ENCODE assay signal across 10 mouse cellular contexts in genomic region chr13:78181930-78182558, GRCm38 (mm10). TPM values are rescaled to one million over a fixed set of nuclear protein-coding genes. Genes with fewer than 3 reads are reported as not detected.
DNase-seq lines count a peak whose midpoint lies in the region; ATAC-seq lines count a peak whose summit lies in the region.
"Had no signal": no experiment of that assay in that cellular context is flagged by ENCODE, and none has a peak within 500 bp of the region (broad histone marks: within the 10 kb centered on the region; RNA-seq: fewer than 3 reads in every experiment).

No protein-coding gene starts in this region.

- WGBS in heart, embryonic 13.5 days = 6% methylated on average over 12 of the region's 14 CpGs
- WGBS in forebrain, embryonic 11.5 days = under 1% methylated on average over 14 of the region's 14 CpGs
- under 1% methylated on average over 14 of the region's 14 CpGs for WGBS in midbrain, embryonic 11.5 days

- ATAC-seq in heart, embryonic 13.5 days (ENCODE audit: extremely low read depth, insufficient number of reproducible peaks, low FRiP score, low TSS enrichment) = no peak
- peak; percentile 38 for ATAC-seq in forebrain, embryonic 11.5 days (replicated peaks; ENCODE audit: low FRiP score)
- peak; percentile 23 for ATAC-seq in midbrain, embryonic 11.5 days (ENCODE audit: low FRiP score)

- H3K9ac ChIP-seq in heart, embryonic 13.5 days = no peak overlapping the region
- peak overlapping the region; percentile 75 for H3K9ac ChIP-seq in forebrain, embryonic 11.5 days (ENCODE audit: low read length)
- peak overlapping the region; percentile 71 for H3K9ac ChIP-seq in midbrain, embryonic 11.5 days (ENCODE audit: low read length)
- H3K9ac ChIP-seq: liver, embryonic 13.5 days had no signal

- intact Hi-C loops in left cerebral cortex, postnatal 36 days (cut with DNase I) = loop anchor here (2.0 to 10.0 kb wide), 3 partner anchors 13 to 787 kb away; no protein-coding TSS in a partner anchor

- H3K36me3 ChIP-seq in heart, embryonic 13.5 days = no peaks in the 10 kb centered on the region
- H3K36me3 ChIP-seq in forebrain, embryonic 11.5 days (ENCODE audit: control insufficient read depth, insufficient read depth, low read length) = no peaks in the 10 kb centered on the region
- no peaks in the 10 kb centered on the region for H3K36me3 ChIP-seq in midbrain, embryonic 11.5 days (ENCODE audit: control insufficient read depth, insufficient read depth, low read length)
- H3K36me3 ChIP-seq: liver, embryonic 13.5 days had no signal

- H3K4me1 ChIP-seq in heart, embryonic 13.5 days = peaks cover 19% of the 10 kb centered on the region
- H3K4me1 ChIP-seq in forebrain, embryonic 11.5 days (replicated peaks; ENCODE audit: control insufficient read depth, insufficient read depth, low read length) = peaks cover 7% of the 10 kb centered on the region; the same call in 1 of the 2 replicates
- H3K4me1 ChIP-seq in midbrain, embryonic 11.5 days (ENCODE audit: control insufficient read depth, insufficient read depth, low read length) = peaks cover 26% of the 10 kb centered on the region
- H3K4me1 ChIP-seq: liver, embryonic 13.5 days had no signal

- no peak for DNase-seq in heart, adult 9 months (ENCODE audit: low spot score in 2 of 2)
- DNase-seq in NIH3T3 (ENCODE audit: low read depth) = peak; percentile 41
- DNase-seq in forebrain, embryonic 11.5 days (ENCODE audit: low spot score) = peak; percentile 66
- peak; percentile 94 for DNase-seq in midbrain, embryonic 11.5 days (ENCODE audit: low spot score, missing footprints)
- DNase-seq in left cerebral cortex, adult 18-20 months (ENCODE audit: low spot score in 2 of 2) = no peak
- no peak for DNase-seq in adrenal gland, postnatal 10 days
- no peak for DNase-seq in left cerebral cortex, postnatal 36 days (ENCODE audit: low spot score in 2 of 2)
- DNase-seq: liver, embryonic 13.5 days; right cerebral cortex, postnatal 4 days had no signal

- no peaks in the 10 kb centered on the region for H3K9me3 ChIP-seq in heart, embryonic 13.5 days
- no peaks in the 10 kb centered on the region for H3K9me3 ChIP-seq in forebrain, embryonic 11.5 days (ENCODE audit: control insufficient read depth, low read length)
- H3K9me3 ChIP-seq in midbrain, embryonic 11.5 days (ENCODE audit: control insufficient read depth, low read length) = no peaks in the 10 kb centered on the region
- H3K9me3 ChIP-seq: liver, embryonic 13.5 days had no signal

- peak overlapping the region; percentile 43 for H3K4me3 ChIP-seq in heart, embryonic 13.5 days
- H3K4me3 ChIP-seq in forebrain, embryonic 11.5 days (ENCODE audit: low read depth, low read length) = peak overlapping the region; percentile 32
- peak overlapping the region; percentile 41 for H3K4me3 ChIP-seq in midbrain, embryonic 11.5 days (ENCODE audit: low read depth, low read length)

- H3K27ac ChIP-seq in heart, embryonic 13.5 days (replicated peaks) = no peak overlapping the region
- H3K27ac ChIP-seq in forebrain, embryonic 11.5 days (ENCODE audit: low read depth, low read length) = peak overlapping the region; percentile 93
- H3K27ac ChIP-seq in midbrain, embryonic 11.5 days (ENCODE audit: low read depth, low read length) = peak overlapping the region; percentile 86
- H3K27ac ChIP-seq: liver, embryonic 13.5 days had no signal

- H3K4me2 ChIP-seq in heart, embryonic 13.5 days = peak overlapping the region; percentile 65
- peak overlapping the region; percentile 63 for H3K4me2 ChIP-seq in forebrain, embryonic 11.5 days (ENCODE audit: low read depth, low read length, severe bottlenecking)
- H3K4me2 ChIP-seq in midbrain, embryonic 11.5 days = peak overlapping the region; percentile 64

- peaks cover 98% of the 10 kb centered on the region for H3K27me3 ChIP-seq in heart, embryonic 13.5 days (replicated peaks)
- peaks cover 37% of the 10 kb centered on the region for H3K27me3 ChIP-seq in forebrain, embryonic 11.5 days (ENCODE audit: control insufficient read depth, insufficient read depth, low read length)
- H3K27me3 ChIP-seq in midbrain, embryonic 11.5 days (ENCODE audit: control insufficient read depth, insufficient read depth, low read length) = peaks cover 39% of the 10 kb centered on the region

RNA-seq across cellular contexts. Expression of gene Nr2f1, which starts 17.5 kb away (rescaled TPM):
- 4.1 and 4.6 TPM in 2 replicates for polyA plus RNA-seq in heart, embryonic 13.5 days (2015; fragmentation: Nextera tagmentation; extraction: Ambion mirVana)
- 110 and 122 TPM in 2 replicates for polyA plus RNA-seq in forebrain, embryonic 11.5 days (2014; fragmentation: Nextera tagmentation; extraction: Ambion mirVana)
- 69.9 and 82.3 TPM in 2 replicates for polyA plus RNA-seq in midbrain, embryonic 11.5 days (2014; fragmentation: Nextera tagmentation; extraction: Ambion mirVana)
- total RNA-seq in left cerebral cortex, adult 18-20 months (2021) = 100 to 1,000 TPM; 113 to 124 TPM
- total RNA-seq in adrenal gland, postnatal 10 days (2021) = 10 to 100 TPM; 15.0 to 18.4 TPM
- total RNA-seq in left cerebral cortex, postnatal 36 days (2021) = 100 to 1,000 TPM; 128 to 130 TPM

Comparison
In these comparisons a context has a peak if more than half of its experiments do, and no peak if none do; other contexts are left out.
1. DNase-seq: peak in NIH3T3 (single experiment), forebrain, embryonic 11.5 days (single experiment) and midbrain, embryonic 11.5 days (single experiment); none in heart, adult 9 months (0 of 2), left cerebral cortex, adult 18-20 months (0 of 2), adrenal gland, postnatal 10 days (single experiment) and left cerebral cortex, postnatal 36 days (0 of 2).
2. RNA of gene Nr2f1, which starts 17.5 kb away (total RNA-seq): 128 to 130 TPM in left cerebral cortex, postnatal 36 days and 113 to 124 TPM in left cerebral cortex, adult 18-20 months; 15.0 to 18.4 TPM in adrenal gland, postnatal 10 days; every median in the first group is over 4 times any median in the second.
3. Peak in every context shown above with its lines, with median percentiles within 50 percentile points of each other: H3K4me2 ChIP-seq and H3K4me3 ChIP-seq.